Mouse (Mus musculus): ENCODE data around the gene Mansc4. TPM values are rescaled to one million over a fixed set of nuclear protein-coding genes. Genes with fewer than 3 reads are reported as not detected.

Gene Mansc4
- polyA plus RNA-seq, 1 experiment, result 0.13 TPM

DNA sequence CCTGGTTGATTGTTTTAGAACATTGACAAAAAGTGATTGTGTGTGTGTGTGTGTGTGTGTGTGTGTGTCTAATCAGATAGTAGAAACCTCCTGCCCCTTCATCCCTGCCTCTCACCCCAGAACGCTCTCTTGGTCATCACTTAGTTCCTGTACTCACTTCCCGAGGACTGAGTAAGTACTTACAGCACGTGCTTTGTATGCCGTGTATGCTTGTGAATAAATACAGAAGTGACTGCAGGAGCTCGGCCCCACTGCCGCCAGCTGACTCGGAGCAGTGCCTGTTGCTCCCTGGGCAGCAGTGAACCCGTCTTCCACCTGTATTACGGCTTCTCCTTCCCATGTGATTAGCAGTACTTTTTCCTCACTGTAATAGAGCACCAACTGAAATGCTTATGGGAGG is 34.4 kb downstream of the Mansc4 start:
- H3ac ChIP-seq (ENCODE audit: control insufficient read depth, insufficient read length, low read depth), result no peak overlapping the region
- no peak overlapping the region for H3K4me3 ChIP-seq (ENCODE audit: insufficient read depth, poor library complexity, severe bottlenecking)
- no peaks in the 10 kb centered on the region for H3K79me2 ChIP-seq (ENCODE audit: control insufficient read depth, insufficient read depth)
- H3K79me3 ChIP-seq (ENCODE audit: low read depth), result no peaks in the 10 kb centered on the region
- no peak for TF ChIP-seq MAX (IDR thresholded peaks at IDR 0.05)
- no peak for TF ChIP-seq USF1 (IDR thresholded peaks at IDR 0.05; ENCODE audit: low read depth)
- TF ChIP-seq CTCF (IDR thresholded peaks at IDR 0.05; ENCODE audit: control insufficient read depth, insufficient read depth, insufficient read length), result no peak
- no peak for TF ChIP-seq MYOG (IDR thresholded peaks at IDR 0.05; ENCODE audit: control insufficient read depth, extremely low read depth, insufficient read length)
- peaks cover 61% of the 10 kb centered on the region for H3K36me3 ChIP-seq (ENCODE audit: control insufficient read depth, insufficient read depth)
- no peaks in the 10 kb centered on the region for H3K27me3 ChIP-seq (ENCODE audit: control insufficient read depth, insufficient read depth, insufficient read length)

DNA sequence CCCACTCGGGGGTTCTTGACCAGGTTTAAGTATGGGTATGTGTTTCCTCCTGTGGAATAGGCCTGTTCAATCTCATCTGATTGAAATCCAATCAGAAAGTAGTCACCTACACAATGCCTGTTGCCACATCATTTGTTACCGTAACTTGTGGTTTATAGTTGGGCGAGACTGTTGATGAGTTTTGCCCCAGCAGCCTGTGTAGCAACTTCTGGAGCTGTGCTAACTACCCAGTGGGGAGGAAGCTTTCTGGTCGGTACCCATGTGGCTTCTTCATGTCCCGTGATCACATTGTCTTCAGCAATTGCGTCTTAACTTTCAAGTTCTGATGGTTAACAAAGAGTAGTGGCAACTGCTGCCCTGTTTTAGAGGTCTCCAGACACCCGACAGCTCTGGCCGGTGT is 35.2 kb downstream of the Mansc4 start:
- H3ac ChIP-seq (ENCODE audit: control insufficient read depth, insufficient read length, low read depth), result no peak overlapping the region
- no peak overlapping the region for H3K4me3 ChIP-seq (ENCODE audit: insufficient read depth, poor library complexity, severe bottlenecking)
- H3K79me3 ChIP-seq (ENCODE audit: low read depth), result no peaks in the 10 kb centered on the region
- TF ChIP-seq MAX (IDR thresholded peaks at IDR 0.05) (no peak), MYOD1 (IDR thresholded peaks at IDR 0.05; ENCODE audit: control insufficient read depth, insufficient read length, low read depth) (no peak), MYOG (IDR thresholded peaks at IDR 0.05; ENCODE audit: control insufficient read depth, extremely low read depth, insufficient read length) (no peak), CEBPB (IDR thresholded peaks at IDR 0.05; ENCODE audit: low read depth) (no peak), FOSL1 (IDR thresholded peaks at IDR 0.05; ENCODE audit: insufficient read depth, low read length, poor library complexity, severe bottlenecking) (no peak), USF1 (IDR thresholded peaks at IDR 0.05; ENCODE audit: low read depth) (no peak), CTCF (IDR thresholded peaks at IDR 0.05; ENCODE audit: control insufficient read depth, insufficient read depth, insufficient read length) (no peak)
- peaks cover 63% of the 10 kb centered on the region for H3K36me3 ChIP-seq (ENCODE audit: control insufficient read depth, insufficient read depth)
- no peaks in the 10 kb centered on the region for H3K79me2 ChIP-seq (ENCODE audit: control insufficient read depth, insufficient read depth)
- no peaks in the 10 kb centered on the region for H3K27me3 ChIP-seq (ENCODE audit: control insufficient read depth, insufficient read depth, insufficient read length)

DNA sequence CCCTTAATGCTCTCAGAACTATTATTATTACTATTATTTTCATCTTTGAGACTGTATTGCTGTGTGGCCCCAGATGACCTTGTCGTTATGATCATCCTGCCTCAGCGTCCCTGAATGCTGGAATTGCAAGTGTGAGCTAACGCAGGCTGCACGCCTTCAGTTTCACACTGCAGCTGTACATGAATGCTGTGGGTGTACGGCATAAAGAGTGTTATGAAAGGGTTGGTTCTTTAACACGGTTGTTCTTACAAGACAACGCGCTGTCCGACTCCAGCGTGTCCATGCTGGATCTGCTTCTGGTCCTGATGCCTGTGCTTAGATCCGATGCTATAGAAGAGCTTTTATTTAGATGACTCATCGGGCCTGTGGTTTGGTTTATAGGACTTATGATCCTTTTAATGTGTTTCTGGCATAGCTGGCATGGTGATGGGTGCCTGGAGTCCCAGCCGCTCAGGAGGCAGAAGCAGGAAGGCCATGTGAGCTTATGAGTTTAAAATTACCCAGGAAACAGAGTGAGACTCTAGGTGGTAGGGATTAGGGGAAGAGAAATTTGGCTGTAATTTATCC is 37.5 kb downstream of the Mansc4 start:
- Histone ChIP-seq H3K36me3 (ENCODE audit: control insufficient read depth, insufficient read depth) (peaks cover 62% of the 10 kb centered on the region), H3K4me3 (ENCODE audit: insufficient read depth, poor library complexity, severe bottlenecking) (no peak overlapping the region), H3ac (ENCODE audit: control insufficient read depth, insufficient read length, low read depth) (no peak overlapping the region), H3K79me2 (ENCODE audit: control insufficient read depth, insufficient read depth) (peaks cover 19% of the 10 kb centered on the region), H3K27me3 (ENCODE audit: control insufficient read depth, insufficient read depth, insufficient read length) (no peaks in the 10 kb centered on the region), H3K79me3 (ENCODE audit: low read depth) (peaks cover 2% of the 10 kb centered on the region)
- TF ChIP-seq MAX (IDR thresholded peaks at IDR 0.05) (no peak), MYOD1 (IDR thresholded peaks at IDR 0.05; ENCODE audit: control insufficient read depth, insufficient read length, low read depth) (no peak), MYOG (IDR thresholded peaks at IDR 0.05; ENCODE audit: control insufficient read depth, extremely low read depth, insufficient read length) (no peak), CEBPB (IDR thresholded peaks at IDR 0.05; ENCODE audit: low read depth) (no peak), USF1 (IDR thresholded peaks at IDR 0.05; ENCODE audit: low read depth) (no peak), CTCF (IDR thresholded peaks at IDR 0.05; ENCODE audit: control insufficient read depth, insufficient read depth, insufficient read length) (no peak), FOSL1 (IDR thresholded peaks at IDR 0.05; ENCODE audit: insufficient read depth, low read length, poor library complexity, severe bottlenecking) (no peak)

DNA sequence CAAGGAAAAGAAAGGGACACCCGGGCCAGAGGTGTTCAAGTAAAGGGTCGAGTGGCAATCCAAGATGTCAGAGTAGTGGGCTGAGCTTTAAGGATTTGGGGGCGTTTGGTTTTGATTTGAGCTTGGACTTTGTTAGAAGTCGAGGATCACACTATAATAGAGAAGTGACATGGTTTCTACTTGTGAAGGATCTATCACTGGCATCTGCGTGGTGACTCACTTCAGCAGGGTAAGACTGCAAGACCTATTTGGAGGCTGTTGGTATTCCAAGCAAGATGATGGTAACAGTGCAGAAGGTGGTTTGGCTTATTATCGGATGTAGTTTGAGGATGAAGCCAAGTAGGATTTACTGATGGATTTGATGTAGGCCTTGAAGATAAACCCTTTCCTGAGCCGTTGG is 43.2 kb downstream of the Mansc4 start:
- no peak for TF ChIP-seq MYOG (IDR thresholded peaks at IDR 0.05; ENCODE audit: control insufficient read depth, extremely low read depth, insufficient read length)
- no peak for TF ChIP-seq MAX (IDR thresholded peaks at IDR 0.05)
- no peak for TF ChIP-seq USF1 (IDR thresholded peaks at IDR 0.05; ENCODE audit: low read depth)
- TF ChIP-seq CTCF (IDR thresholded peaks at IDR 0.05; ENCODE audit: control insufficient read depth, insufficient read depth, insufficient read length), result no peak
- no peak for TF ChIP-seq CEBPB (IDR thresholded peaks at IDR 0.05; ENCODE audit: low read depth)
- TF ChIP-seq MYOD1 (IDR thresholded peaks at IDR 0.05; ENCODE audit: control insufficient read depth, insufficient read length, low read depth), result no peak
- TF ChIP-seq FOSL1 (IDR thresholded peaks at IDR 0.05; ENCODE audit: insufficient read depth, low read length, poor library complexity, severe bottlenecking), result no peak

DNA sequence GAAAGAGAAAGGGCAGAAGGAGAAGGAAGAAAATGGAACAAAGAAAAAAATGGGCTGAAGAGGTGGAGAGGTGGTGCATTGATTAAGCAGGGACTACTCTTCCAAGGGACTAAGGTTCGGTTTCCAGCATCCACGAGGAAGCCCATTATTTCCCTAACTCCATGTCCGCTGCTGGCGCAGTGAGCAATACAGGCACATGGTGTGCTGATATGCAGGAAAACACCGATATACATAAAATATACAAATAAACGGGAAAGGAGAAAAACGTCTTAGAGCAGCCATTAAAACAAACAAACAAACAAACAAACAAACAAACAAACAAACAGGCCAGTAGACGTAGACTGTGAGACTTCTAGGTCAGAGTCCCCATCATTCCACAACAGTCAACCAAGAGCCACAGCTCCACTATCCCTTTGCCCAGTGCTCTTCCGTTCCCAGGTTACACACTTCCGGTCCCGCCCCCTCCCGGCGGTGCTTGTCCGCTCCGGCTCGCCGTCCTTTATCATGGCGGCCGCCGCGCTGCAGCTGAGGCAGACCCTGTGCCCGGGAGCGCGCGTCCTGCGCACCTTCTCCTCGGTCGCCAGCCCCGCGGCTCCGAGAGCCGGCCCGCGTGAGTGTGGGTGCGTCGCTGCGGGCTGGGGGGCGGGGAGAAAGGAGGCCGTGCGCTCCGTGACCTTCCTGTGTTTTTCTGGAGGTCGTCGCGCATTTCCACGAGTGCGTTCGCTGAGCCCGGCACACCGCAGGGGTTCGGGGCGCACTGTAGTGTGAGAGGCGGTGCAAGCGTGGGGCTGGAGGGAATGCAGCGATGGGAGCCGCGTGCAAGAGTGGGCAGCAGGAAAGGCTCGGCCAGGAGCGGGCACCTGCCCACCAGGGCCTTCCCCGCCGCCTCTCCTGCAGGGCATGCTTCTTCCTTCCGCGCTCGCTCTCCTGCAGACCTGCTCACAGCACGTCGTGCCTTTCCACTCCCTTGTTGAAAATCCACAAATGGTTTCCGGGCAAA is 44.2 kb downstream of the Mansc4 start, which contains the start of gene Mrps35:
TSS of gene Mrps35 (plus strand) at position 474 of the 1,000 bp plus-strand sequence.
- Histone ChIP-seq H3K36me3 (ENCODE audit: control insufficient read depth, insufficient read depth) (peaks cover 15% of the 10 kb centered on the region), H3K79me3 (ENCODE audit: low read depth) (peaks cover 16% of the 10 kb centered on the region), H3K79me2 (ENCODE audit: control insufficient read depth, insufficient read depth) (peaks cover 38% of the 10 kb centered on the region), H3K4me3 (ENCODE audit: insufficient read depth, poor library complexity, severe bottlenecking) (peak within 1 kb of the TSS; percentile 78), H3ac (ENCODE audit: control insufficient read depth, insufficient read length, low read depth) (peak within 1 kb of the TSS; percentile 97), H3K27me3 (ENCODE audit: control insufficient read depth, insufficient read depth, insufficient read length) (no peaks in the 10 kb centered on the region)
- no peak for TF ChIP-seq FOSL1 (IDR thresholded peaks at IDR 0.05; ENCODE audit: insufficient read depth, low read length, poor library complexity, severe bottlenecking)
- peak; percentile 44 for TF ChIP-seq MAX (IDR thresholded peaks at IDR 0.05)

More for the DNA sequence above, 43.2 kb downstream of the Mansc4 start:
- Histone ChIP-seq H3K36me3 (ENCODE audit: control insufficient read depth, insufficient read depth) (peaks cover 26% of the 10 kb centered on the region), H3K79me2 (ENCODE audit: control insufficient read depth, insufficient read depth) (peaks cover 38% of the 10 kb centered on the region), H3K4me3 (ENCODE audit: insufficient read depth, poor library complexity, severe bottlenecking) (peak overlapping the region; percentile 78), H3K27me3 (ENCODE audit: control insufficient read depth, insufficient read depth, insufficient read length) (no peaks in the 10 kb centered on the region), H3ac (ENCODE audit: control insufficient read depth, insufficient read length, low read depth) (no peak overlapping the region), H3K79me3 (ENCODE audit: low read depth) (peaks cover 16% of the 10 kb centered on the region)

All from C2C12 (cell line).